Mouse (Mus musculus) spleen, adult 10 weeks (tissue): ENCODE results near the gene Fam198a. TPM values are rescaled to one million over a fixed set of nuclear protein-coding genes. Genes with fewer than 3 reads are reported as not detected.

ENCODE experiments used
- polyA plus RNA-seq: library from polyadenylated mRNA; stranded (reverse); fragments of 350-450 nt; fragmentation: Illumina TruSeq; extraction: RNeasy Lipid Tissue Mini Kit (QIAGEN cat#74804); gene quantifications from one replicate; pipeline ENCODE4 v1.2.3, GENCODE M21; 2015; ENCODE audit warnings: low replicate concordance; ENCODE audit not compliant: insufficient read depth

Gene Fam198a
- polyA plus RNA-seq, result 0.22 TPM

DNA sequence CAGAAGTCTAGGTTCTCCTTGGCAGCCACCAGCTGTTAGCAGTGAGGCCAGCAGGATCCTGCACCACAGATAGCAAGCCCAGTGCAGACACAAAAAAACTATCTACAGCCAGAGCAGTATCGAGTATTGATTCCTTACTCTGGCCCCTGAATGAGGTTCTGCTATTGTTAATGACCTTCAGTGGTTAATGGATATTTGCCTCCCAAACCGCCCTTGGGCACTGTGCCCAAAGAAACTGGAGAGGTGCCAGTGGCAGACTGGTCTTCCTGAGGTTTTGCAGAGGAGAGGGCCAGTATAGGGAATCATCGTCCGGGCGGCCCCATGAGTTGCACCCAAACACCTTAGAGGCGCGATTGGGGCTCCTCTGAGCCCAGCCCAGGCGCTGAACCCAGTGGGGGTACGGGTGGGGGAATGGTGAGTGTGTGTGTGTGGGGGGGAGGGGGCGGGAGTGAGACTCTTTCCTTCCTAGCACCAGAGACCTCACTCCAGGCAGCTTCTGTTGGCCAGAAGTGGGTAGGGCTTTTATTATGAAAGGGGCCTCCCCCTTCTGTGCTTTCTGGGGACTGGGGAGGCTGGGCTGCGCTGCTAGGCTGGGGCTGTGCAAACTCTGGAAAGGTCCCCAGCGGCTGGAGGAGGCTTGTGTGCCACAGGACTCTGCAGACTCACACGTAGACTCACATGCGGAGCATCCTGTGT lies at the start of gene Fam198a:
Gene Fam198a, plus strand, starts transcription at position 571 of the 696 bp plus-strand sequence.

GRCm38 (mm10) chr9:121916102-121916501 lies 34.7 kb upstream of the Fam198a start, which contains the start of gene Cyp8b1:
Gene Cyp8b1 (minus strand): TSS chr9:121916305.

GRCm38 (mm10) chr9:121997010-121997409 lies 46.2 kb downstream of the Fam198a start, which contains the start of gene Pomgnt2:
Gene Pomgnt2 (minus strand): TSS chr9:121997110.

Other genes starting within 250 kb of the Fam198a start
- 7.6 TPM for gene Sec22c, start 245.5 kb upstream of the Fam198a start, polyA plus RNA-seq
- 26.5 TPM for gene Ss18l2, start 240.7 kb upstream of the Fam198a start, polyA plus RNA-seq
- 206 TPM for gene Nktr, start 231.8 kb upstream of the Fam198a start, polyA plus RNA-seq
- 0.81 TPM for gene Zfp651, start 191.7 kb upstream of the Fam198a start, polyA plus RNA-seq
- not detected for gene Klhl40, start 173.4 kb upstream of the Fam198a start, polyA plus RNA-seq
- gene Hhatl, start 158.5 kb upstream of the Fam198a start, polyA plus RNA-seq, result not detected
- gene Ccdc13, start 111.5 kb upstream of the Fam198a start, polyA plus RNA-seq, result not detected
- gene Higd1a, start 92.6 kb upstream of the Fam198a start, polyA plus RNA-seq, result 51.9 TPM
- gene Ackr2, start 52.6 kb upstream of the Fam198a start, polyA plus RNA-seq, result 22.0 TPM
- not detected for gene Cyp8b1, start 34.7 kb upstream of the Fam198a start, polyA plus RNA-seq
- gene Pomgnt2, start 46.1 kb downstream of the Fam198a start, polyA plus RNA-seq, result 0.32 TPM
- 62.7 TPM for gene Snrk, start 166.3 kb downstream of the Fam198a start, polyA plus RNA-seq